Mouse (Mus musculus) left cerebral cortex, adult 2 months (tissue): Measurements from ENCODE around the gene Rffl. TPM values are rescaled to one million over a fixed set of nuclear protein-coding genes. Genes with fewer than 3 reads are reported as not detected.

Experiments used
- DNase-seq, 2 experiments: peaks; one replicate each; pipeline ENCODE4 v3.0.0; 2021 to 2022; ENCODE audit warnings: low spot score in 2 of 2, mixed read lengths in 1 of 2; ENCODE audit errors: extremely low spot score in 1 of 2
- H3K27ac ChIP-seq: fragments of 200-600 bp; 2 replicates; pipeline ENCODE4 v1.8.1; 2022
- H3K4me3 ChIP-seq: fragments of 200-600 bp; 2 replicates; pipeline ENCODE4 v1.8.1; 2022
- CTCF ChIP-seq: fragments of 200-600 bp; IDR thresholded peaks from 2 replicates; pipeline ENCODE4 v1.8.1; 2022; ENCODE audit warnings: antibody characterized with exemption, mild to moderate bottlenecking, moderate library complexity
- intact Hi-C: fragments of 180-260 bp; cut with DNase I; formaldehyde crosslinking; loops from one replicate; pipeline ENCODE4 v1.15.1; 2025
- total RNA-seq, 2 experiments: library from RNA; stranded (reverse); gene quantifications; 2 replicates each; pipeline ENCODE4 v1.2.3; 2021

Gene Rffl
- total RNA-seq, 2 experiments from 2014 or later: 8.8 to 9.1 TPM

DNA sequence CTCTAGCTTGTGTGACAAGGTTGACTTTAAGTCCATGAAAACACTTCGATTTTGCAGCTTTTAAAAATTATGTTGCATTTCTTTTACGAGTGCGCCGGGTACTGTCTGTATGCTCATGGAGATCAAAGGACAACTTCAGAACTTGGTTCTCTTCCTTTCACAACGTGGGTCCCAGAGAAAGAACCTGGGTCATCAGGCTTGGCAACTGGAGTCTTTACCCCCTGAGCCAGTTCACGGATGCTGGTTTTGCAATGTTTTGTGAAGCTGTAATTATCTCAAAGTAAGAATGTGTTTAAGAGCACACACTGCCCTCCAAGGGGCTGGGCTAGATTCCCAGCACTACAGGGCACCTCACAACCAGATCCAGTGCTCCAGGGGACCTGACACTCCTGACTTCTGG is 16.9 kb downstream of the Rffl start:
- Histone ChIP-seq H3K4me3 (no peak overlapping the region), H3K27ac (no peak overlapping the region)
- intact Hi-C loops: no loop called here
- no peak for TF ChIP-seq CTCF
- DNase-seq: no peak

GRCm38 (mm10) chr11:82852958-82853357 is 18.1 kb downstream of the Rffl start:
- intact Hi-C loops: no loop called here
- no peak for DNase-seq
- no peak overlapping the region for H3K27ac ChIP-seq
- TF ChIP-seq CTCF: no peak
- no peak overlapping the region for H3K4me3 ChIP-seq

DNA sequence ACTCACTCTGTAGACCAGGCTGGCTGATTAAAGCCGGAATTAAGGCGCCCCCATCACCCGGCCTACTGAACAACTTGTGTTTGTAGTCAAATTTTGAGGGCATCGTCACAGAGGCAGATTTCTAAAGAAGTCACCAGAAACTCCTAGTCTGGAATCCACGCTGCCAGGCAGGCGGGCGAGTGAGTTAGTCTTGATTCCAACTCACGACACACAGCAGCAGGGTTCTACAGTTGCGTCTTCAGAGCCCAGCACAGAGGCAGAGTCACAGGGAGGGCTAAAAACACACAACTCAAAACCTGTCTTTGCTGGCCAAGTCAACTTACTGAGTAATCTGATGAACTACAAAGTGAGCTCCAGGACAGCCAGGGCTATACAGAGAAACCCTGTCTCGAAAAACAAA is 18.5 kb downstream of the Rffl start:
- no peak for DNase-seq
- intact Hi-C loops: no loop called here
- H3K4me3 ChIP-seq: no peak overlapping the region
- no peak overlapping the region for H3K27ac ChIP-seq
- no peak for TF ChIP-seq CTCF

DNA sequence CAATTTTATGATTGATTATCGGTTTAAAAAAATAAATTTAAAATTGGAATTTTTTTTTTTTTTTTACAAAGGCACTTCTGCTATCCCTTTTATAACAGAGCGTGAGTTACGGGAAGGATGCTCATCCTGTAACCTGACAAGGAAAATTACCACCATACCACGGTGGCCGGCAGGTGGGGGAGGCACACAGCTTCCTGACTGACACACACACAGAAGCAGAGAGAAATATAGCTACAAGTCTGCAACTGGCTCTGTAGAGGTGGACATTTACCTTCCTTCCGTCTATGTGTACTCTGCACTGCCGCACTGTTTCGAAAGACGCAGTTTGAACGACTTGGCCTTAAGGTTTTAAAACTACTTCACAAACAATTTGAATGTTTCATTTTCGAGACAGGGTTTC is 18.9 kb downstream of the Rffl start:
- H3K27ac ChIP-seq: no peak overlapping the region
- no peak for TF ChIP-seq CTCF
- intact Hi-C loops: no loop called here
- DNase-seq: no peak
- no peak overlapping the region for H3K4me3 ChIP-seq

- H3K27ac ChIP-seq: no peak overlapping the region
These were observed 20.8 kb downstream of the Rffl start for GRCm38 (mm10) chr11:82850259-82850658.

GRCm38 (mm10) chr11:82847571-82848000 is 23.4 kb downstream of the Rffl start:
- no peak for DNase-seq
- H3K27ac ChIP-seq: no peak overlapping the region; the same call in 1 of the 2 replicates
- H3K4me3 ChIP-seq: no peak overlapping the region
- intact Hi-C loops: no loop called here
- TF ChIP-seq CTCF: no peak

More at GRCm38 (mm10) chr11:82850259-82850658, 20.8 kb downstream of the Rffl start:
- no peak for DNase-seq
- H3K4me3 ChIP-seq: no peak overlapping the region
- no peak for TF ChIP-seq CTCF
- intact Hi-C loops: no loop called here

DNA sequence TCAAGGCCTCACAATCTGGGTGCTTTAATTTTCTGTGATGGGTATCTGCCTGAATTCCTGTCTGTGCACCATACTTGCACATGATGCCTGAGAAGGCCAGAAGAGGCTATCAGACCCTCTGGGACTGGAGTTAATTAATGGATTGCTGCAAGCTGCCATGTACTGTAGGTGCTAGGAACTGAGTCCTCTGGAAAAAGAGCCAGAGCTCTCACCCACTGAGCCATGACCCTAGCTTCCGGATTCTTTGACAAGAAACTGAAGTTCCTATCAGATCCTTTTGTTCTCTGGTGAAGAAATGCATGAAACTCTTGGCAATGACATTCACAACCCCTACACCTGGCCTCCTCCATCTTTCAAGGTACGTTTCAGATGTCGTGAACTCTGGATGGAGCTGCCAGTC is 24.1 kb downstream of the Rffl start:
- no peak for TF ChIP-seq CTCF
- DNase-seq: no peak
- Histone ChIP-seq H3K27ac (no peak overlapping the region), H3K4me3 (no peak overlapping the region)
- intact Hi-C loops: no loop called here

DNA sequence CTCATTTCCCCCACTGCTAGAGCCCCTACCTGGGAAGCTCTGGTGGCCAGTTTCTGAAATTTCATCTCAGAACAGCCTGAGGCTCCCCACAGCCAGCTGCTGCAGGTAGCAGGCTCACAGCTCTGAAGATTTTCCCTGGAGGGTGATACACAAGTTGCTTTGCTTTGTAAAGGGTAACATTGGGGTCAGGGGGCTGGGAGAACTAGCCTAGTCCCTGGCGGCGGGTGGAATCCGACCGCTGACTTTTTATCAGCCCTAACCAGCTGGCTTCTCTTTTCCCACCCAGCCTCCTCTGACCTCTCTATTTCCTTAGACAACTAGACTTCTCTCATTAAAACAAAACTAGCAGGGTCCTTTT is 25.0 kb downstream of the Rffl start:
- DNase-seq: no peak
- Histone ChIP-seq H3K4me3 (peak overlapping the region; percentile 27; the same call in 1 of the 2 replicates), H3K27ac (peak overlapping the region; percentile 80)
- intact Hi-C loops: no loop called here
- TF ChIP-seq CTCF: no peak; the same call in 1 of the 2 replicates

- TF ChIP-seq CTCF: no peak; the same call in 1 of the 2 replicates
- Histone ChIP-seq H3K27ac (peak overlapping the region; percentile 80), H3K4me3 (peak overlapping the region; percentile 27)
- intact Hi-C loops: no loop called here
- peak; percentile 33 to 41 for DNase-seq
These were observed 25.5 kb downstream of the Rffl start for GRCm38 (mm10) chr11:82845415-82846078.

DNA sequence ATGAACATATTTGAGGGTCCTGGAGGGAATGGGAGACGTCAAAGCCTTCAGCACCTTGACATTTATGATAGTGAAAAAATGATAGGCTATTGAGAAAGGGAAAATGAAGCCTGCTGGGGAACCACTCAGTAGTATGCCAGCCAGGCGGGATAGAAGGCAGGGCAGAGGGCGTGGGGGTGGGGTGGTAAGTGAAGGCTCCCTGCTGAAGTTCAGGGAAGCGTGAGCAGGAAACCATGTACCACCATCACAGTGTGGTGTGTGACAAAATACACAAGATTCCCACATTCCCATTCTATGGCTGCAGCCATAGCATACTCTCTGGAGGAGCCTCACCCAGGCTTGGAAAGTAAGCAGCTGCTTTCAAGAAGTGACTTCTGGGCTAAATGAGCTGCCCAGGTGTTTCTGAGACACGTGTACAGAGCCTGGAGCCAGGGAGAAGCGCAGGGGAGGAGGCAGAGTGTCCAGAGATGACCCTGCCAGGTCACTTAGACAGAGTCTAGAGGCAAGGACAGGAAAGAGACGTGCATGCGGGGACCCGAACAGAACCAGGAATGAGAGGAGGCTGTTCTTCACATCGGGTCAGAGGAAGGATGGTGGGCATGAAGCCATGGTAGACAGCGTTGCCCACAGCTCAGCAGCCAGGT is 26.1 kb downstream of the Rffl start:
- DNase-seq: no peak
- H3K27ac ChIP-seq: peak overlapping the region; percentile 80
- intact Hi-C loops: loop anchor here (1.0 kb wide), 1 partner anchor 27 kb away; no protein-coding TSS in a partner anchor
- TF ChIP-seq CTCF: no peak
- no peak overlapping the region; the same call in 1 of the 2 replicates for H3K4me3 ChIP-seq

DNA sequence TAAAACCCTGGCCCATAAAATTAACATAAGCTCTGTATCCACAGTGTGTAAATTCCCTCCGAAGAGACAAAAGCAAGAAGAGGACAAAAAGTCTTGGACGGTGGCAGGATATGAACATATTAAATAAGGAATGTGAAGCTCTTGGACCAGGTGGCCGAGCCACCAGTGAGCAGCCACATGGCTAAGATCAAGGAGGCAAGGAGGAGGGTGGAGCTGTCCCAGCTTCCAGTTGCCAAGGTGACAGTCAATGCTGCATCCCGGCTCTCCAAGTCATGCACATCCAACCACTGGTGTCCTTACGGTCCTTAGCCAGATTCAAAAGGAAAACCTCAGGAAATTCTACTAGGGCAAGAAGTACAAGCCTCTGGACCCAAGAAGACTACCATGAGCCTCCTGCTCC is 32.5 kb downstream of the Rffl start:
- H3K27ac ChIP-seq: no peak overlapping the region
- intact Hi-C loops: no loop called here
- no peak for DNase-seq
- no peak overlapping the region for H3K4me3 ChIP-seq
- no peak for TF ChIP-seq CTCF

DNA sequence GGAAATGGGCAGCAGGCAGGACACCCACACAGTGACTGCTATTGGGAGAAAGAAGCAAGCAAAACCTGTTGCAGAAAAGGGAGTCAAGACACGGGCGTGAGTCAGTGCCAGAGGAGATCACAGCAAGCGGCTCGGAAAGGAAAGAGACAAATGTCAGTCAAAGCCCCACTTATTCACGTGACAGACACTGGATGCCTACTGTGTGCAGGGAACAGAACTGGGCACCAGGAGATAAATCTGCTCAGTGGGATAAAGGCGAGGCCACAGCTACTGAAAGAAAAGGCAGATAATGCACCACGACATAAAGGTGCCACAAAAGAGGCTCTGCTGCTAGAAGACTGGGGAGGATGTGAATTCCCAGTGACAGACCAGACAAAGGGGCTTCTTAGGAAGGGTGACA is 33.2 kb downstream of the Rffl start:
- intact Hi-C loops: no loop called here

GRCm38 (mm10) chr11:82837192-82837591 is 33.8 kb downstream of the Rffl start:
- intact Hi-C loops: no loop called here
- H3K4me3 ChIP-seq: no peak overlapping the region
- no peak for TF ChIP-seq CTCF

More for the DNA sequence above, 33.2 kb downstream of the Rffl start:
- no peak overlapping the region for H3K4me3 ChIP-seq
- TF ChIP-seq CTCF: no peak
- no peak overlapping the region for H3K27ac ChIP-seq
- no peak for DNase-seq

More at GRCm38 (mm10) chr11:82837192-82837591, 33.8 kb downstream of the Rffl start:
- no peak for DNase-seq
- H3K27ac ChIP-seq: no peak overlapping the region
